Mouse (Mus musculus) lung, postnatal 0 days (tissue): ENCODE measurements around the gene Lrig3.

ENCODE experiments used
- CTCF ChIP-seq: IDR thresholded peaks from 2 replicates; pipeline ENCODE4 v1.5.1; 2016; ENCODE audit warnings: antibody characterized with exemption, mild to moderate bottlenecking
- EP300 ChIP-seq: IDR thresholded peaks from 2 replicates; pipeline ENCODE4 v1.6.1; 2016; ENCODE audit warnings: antibody characterized with exemption, mild to moderate bottlenecking, control low read depth

GRCm38 (mm10) chr10:126015644-126016043 is 49.7 kb downstream of the Lrig3 start:
- TF ChIP-seq EP300, result no peak
- no peak for TF ChIP-seq CTCF
